Mouse (Mus musculus): ENCODE measurements around the gene Ulk3. TPM values are rescaled to one million over a fixed set of nuclear protein-coding genes. Genes with fewer than 3 reads are reported as not detected.

The Ulk3 gene
- polyA plus RNA-seq, 1 experiment: 14.0 TPM

GRCm38 (mm10) chr9:57604875-57605274 is 15.6 kb downstream of the Ulk3 start:
- TF ChIP-seq POLR2A (IDR thresholded peaks at IDR 0.05; ENCODE audit: low read depth, low read length): no peak
- no peak for TF ChIP-seq CTCF (IDR thresholded peaks at IDR 0.05; ENCODE audit: extremely low read depth, insufficient read length, insufficient replicate concordance, low read depth, low read length)
- peaks cover 11% of the 10 kb centered on the region for H3K4me1 ChIP-seq (ENCODE audit: control insufficient read depth, insufficient read depth, insufficient read length, low read length)
- H3K27me3 ChIP-seq (ENCODE audit: control insufficient read depth, insufficient read depth, low read length): peaks cover 5% of the 10 kb centered on the region
- H3K4me3 ChIP-seq (ENCODE audit: low read depth, low read length): no peak overlapping the region
- no peaks in the 10 kb centered on the region for H3K36me3 ChIP-seq (ENCODE audit: control insufficient read depth, insufficient read depth, low read length)
- no peak overlapping the region for H3K27ac ChIP-seq (ENCODE audit: insufficient read depth, low read depth, low read length)
- WGBS: 75% methylated on average over 4 of the region's 4 CpGs

DNA sequence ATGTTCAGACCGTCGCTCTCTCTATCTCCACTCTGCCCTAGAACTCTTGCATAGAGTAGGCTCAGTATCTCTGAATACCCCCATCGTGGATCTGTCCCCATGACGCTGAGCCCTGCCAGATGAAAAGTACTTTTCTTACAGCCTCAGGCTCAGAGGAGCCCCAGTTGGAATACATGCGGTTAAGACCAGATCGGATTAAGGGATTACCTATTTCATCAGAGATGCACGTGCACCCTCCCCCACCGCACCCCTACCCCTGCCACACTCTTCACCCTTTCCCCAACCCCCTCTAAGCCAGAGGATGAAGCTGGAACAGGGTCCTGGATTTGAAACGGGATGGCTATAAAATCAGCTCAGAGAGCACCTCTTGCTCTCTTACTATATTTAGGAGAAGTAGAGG is 16.3 kb downstream of the Ulk3 start:
- H3K27me3 ChIP-seq (ENCODE audit: control insufficient read depth, insufficient read depth, low read length): peaks cover 5% of the 10 kb centered on the region
- no peak overlapping the region for H3K27ac ChIP-seq (ENCODE audit: insufficient read depth, low read depth, low read length)
- H3K4me3 ChIP-seq (ENCODE audit: low read depth, low read length): no peak overlapping the region
- peaks cover 9% of the 10 kb centered on the region for H3K4me1 ChIP-seq (ENCODE audit: control insufficient read depth, insufficient read depth, insufficient read length, low read length)
- 23% methylated on average over 9 of the region's 9 CpGs for WGBS
- H3K36me3 ChIP-seq (ENCODE audit: control insufficient read depth, insufficient read depth, low read length): no peaks in the 10 kb centered on the region
- TF ChIP-seq CTCF (IDR thresholded peaks at IDR 0.05; ENCODE audit: extremely low read depth, insufficient read length, insufficient replicate concordance, low read depth, low read length): no peak
- no peak for TF ChIP-seq POLR2A (IDR thresholded peaks at IDR 0.05; ENCODE audit: low read depth, low read length)

DNA sequence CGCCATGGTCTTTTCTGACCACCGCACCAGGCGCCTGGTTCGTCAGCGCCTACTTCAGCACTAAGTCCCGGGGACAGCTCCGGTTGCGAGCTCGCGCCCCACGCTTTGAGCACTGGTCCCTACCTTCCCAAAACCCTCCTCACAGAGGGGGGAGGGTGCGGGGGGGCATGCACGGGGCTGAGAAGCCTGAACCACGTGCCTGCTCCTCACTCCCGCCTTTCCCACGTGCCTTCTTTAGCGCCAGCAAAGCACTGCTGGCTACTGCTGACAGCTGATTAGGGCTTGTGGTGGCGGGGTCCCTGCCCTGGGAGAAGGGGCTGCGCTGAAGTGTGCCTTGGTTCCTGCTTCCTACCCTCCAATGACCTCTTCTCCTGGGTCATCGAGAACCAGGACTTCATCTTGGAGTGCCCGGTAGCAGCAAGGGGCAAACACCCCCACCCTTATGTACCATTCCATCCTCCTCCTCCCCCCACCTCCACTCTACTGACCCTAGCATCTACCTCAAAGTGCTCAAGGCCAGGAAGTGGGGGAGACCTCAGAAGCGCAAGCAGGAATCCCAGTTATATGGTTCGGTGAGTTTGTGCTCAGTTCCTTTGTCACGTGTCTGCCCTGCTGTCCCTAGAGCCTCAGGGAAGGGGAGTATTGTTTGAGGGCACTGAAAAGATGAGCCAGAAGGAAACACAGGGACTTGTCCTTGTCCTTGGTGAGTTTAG is 17.0 kb downstream of the Ulk3 start, which contains the start of gene Cplx3:
TSS of gene Cplx3 (minus strand) at position 143 of the 713 bp plus-strand sequence.
- no peak within 1 kb of the TSS for H3K4me3 ChIP-seq (ENCODE audit: low read depth, low read length)
- 9% methylated on average over 24 of the region's 24 CpGs for WGBS
- H3K36me3 ChIP-seq (ENCODE audit: control insufficient read depth, insufficient read depth, low read length): no peaks in the 10 kb centered on the region
- peaks cover 5% of the 10 kb centered on the region for H3K27me3 ChIP-seq (ENCODE audit: control insufficient read depth, insufficient read depth, low read length)
- H3K27ac ChIP-seq (ENCODE audit: insufficient read depth, low read depth, low read length): no peak within 1 kb of the TSS
- TF ChIP-seq CTCF (IDR thresholded peaks at IDR 0.05; ENCODE audit: extremely low read depth, insufficient read length, insufficient replicate concordance, low read depth, low read length) (no peak), POLR2A (IDR thresholded peaks at IDR 0.05; ENCODE audit: low read depth, low read length) (no peak)
- H3K4me1 ChIP-seq (ENCODE audit: control insufficient read depth, insufficient read depth, insufficient read length, low read length): peaks cover 3% of the 10 kb centered on the region

DNA sequence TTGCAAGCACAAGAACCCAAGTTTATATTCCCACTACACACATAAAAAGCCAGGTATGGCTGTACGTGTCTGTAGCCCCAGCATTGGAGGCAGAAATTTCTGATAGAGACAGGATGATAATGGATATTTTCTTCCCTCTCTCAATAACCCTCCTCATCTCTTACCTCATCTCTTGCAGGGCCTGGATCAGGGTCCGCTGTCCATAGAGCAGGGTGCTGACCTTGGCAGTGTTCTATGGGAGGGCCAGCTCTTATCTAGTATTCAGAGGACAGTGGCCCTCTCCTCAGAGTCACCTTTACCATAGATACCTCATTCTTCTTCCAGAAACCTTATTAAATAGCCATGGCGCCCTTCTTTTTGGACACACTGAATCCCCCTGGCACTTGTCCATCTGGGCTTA is 20.6 kb downstream of the Ulk3 start:
- TF ChIP-seq CTCF (IDR thresholded peaks at IDR 0.05; ENCODE audit: extremely low read depth, insufficient read length, insufficient replicate concordance, low read depth, low read length): no peak
- no peak for TF ChIP-seq POLR2A (IDR thresholded peaks at IDR 0.05; ENCODE audit: low read depth, low read length)

DNA sequence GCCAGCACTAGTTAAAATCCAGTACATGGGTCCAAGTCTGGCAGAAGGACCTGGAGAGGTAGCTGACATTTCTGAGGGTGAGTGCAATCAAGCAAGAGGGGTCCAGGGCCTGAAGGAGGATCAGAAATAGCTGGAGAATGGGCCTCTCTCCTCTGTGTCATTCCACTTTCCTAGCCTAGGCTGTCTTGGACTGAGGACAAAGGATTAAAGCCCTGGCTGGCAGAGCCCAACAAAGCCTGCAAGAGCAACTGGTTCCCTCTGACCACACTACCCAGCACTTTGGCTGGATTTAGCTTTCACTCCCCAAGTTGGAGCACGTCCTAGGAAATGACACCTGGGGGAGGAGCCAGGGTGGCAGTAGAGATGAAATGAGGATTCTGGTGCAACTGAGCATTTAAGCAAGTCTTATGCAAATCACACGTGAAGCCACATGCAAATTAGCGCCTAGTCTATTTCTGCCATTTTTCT is 21.1 kb downstream of the Ulk3 start:
- Histone ChIP-seq H3K4me3 (ENCODE audit: low read depth, low read length) (no peak overlapping the region), H3K27me3 (ENCODE audit: control insufficient read depth, insufficient read depth, low read length) (peaks cover 5% of the 10 kb centered on the region), H3K4me1 (ENCODE audit: control insufficient read depth, insufficient read depth, insufficient read length, low read length) (peaks cover 1% of the 10 kb centered on the region; the same call in 1 of the 2 replicates), H3K27ac (ENCODE audit: insufficient read depth, low read depth, low read length) (no peak overlapping the region), H3K36me3 (ENCODE audit: control insufficient read depth, insufficient read depth, low read length) (no peaks in the 10 kb centered on the region)
- TF ChIP-seq POLR2A (IDR thresholded peaks at IDR 0.05; ENCODE audit: low read depth, low read length) (no peak), CTCF (IDR thresholded peaks at IDR 0.05; ENCODE audit: extremely low read depth, insufficient read length, insufficient replicate concordance, low read depth, low read length) (no peak)
- 54% methylated on average over 3 of the region's 3 CpGs for WGBS

More for the DNA sequence above, 20.6 kb downstream of the Ulk3 start:
- H3K27ac ChIP-seq (ENCODE audit: insufficient read depth, low read depth, low read length): no peak overlapping the region
- H3K27me3 ChIP-seq (ENCODE audit: control insufficient read depth, insufficient read depth, low read length): peaks cover 5% of the 10 kb centered on the region
- WGBS: 46% methylated on average over 3 of the region's 3 CpGs
- H3K36me3 ChIP-seq (ENCODE audit: control insufficient read depth, insufficient read depth, low read length): no peaks in the 10 kb centered on the region
- H3K4me3 ChIP-seq (ENCODE audit: low read depth, low read length): no peak overlapping the region
- H3K4me1 ChIP-seq (ENCODE audit: control insufficient read depth, insufficient read depth, insufficient read length, low read length): peaks cover 1% of the 10 kb centered on the region; the same call in 1 of the 2 replicates

DNA sequence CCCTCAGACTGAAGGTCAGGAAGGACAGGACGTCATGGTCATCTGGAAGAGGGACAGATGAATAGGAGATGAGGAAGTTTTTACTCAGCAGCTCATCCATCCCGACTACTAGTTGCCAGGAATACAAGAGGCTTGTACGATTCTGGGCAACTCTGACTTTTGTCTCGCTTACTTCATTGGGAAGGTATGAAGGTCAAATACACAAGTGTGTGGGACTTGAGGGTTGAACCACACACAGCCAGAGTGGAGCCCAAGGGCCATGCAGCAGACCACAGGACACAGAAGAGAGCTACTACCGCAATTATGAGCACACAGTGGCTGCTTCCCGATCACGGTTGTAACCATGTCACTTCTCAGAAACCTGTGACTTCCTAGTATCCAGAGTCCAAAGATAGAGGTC is 23.3 kb downstream of the Ulk3 start:
- TF ChIP-seq CTCF (IDR thresholded peaks at IDR 0.05; ENCODE audit: extremely low read depth, insufficient read length, insufficient replicate concordance, low read depth, low read length): no peak
- TF ChIP-seq POLR2A (IDR thresholded peaks at IDR 0.05; ENCODE audit: low read depth, low read length): no peak
- Histone ChIP-seq H3K4me1 (ENCODE audit: control insufficient read depth, insufficient read depth, insufficient read length, low read length) (no peaks in the 10 kb centered on the region), H3K27ac (ENCODE audit: insufficient read depth, low read depth, low read length) (no peak overlapping the region), H3K27me3 (ENCODE audit: control insufficient read depth, insufficient read depth, low read length) (no peaks in the 10 kb centered on the region), H3K36me3 (ENCODE audit: control insufficient read depth, insufficient read depth, low read length) (no peaks in the 10 kb centered on the region), H3K4me3 (ENCODE audit: low read depth, low read length) (no peak overlapping the region)
- 61% methylated on average over 7 of the region's 7 CpGs for WGBS

DNA sequence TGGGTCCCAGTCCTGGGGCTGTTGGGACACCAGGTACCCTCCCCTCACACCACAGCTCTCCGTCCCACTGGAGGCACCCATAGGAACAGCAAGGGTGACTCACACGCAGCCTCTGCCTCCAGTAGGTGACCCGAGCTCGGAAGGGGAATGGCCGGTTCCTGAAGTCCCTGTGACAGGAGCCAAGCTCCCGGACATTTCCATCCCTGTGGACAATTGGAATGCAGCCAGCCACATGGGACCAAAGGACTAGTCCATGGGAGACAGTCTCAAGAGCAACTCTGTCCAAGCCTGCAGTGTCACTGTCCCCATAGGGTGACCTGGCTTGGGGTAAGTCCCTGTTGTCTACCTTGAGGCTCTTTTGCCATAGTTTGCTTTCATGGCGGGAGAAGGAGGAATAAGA is 24.7 kb downstream of the Ulk3 start:
- Histone ChIP-seq H3K4me1 (ENCODE audit: control insufficient read depth, insufficient read depth, insufficient read length, low read length) (no peaks in the 10 kb centered on the region), H3K4me3 (ENCODE audit: low read depth, low read length) (no peak overlapping the region), H3K36me3 (ENCODE audit: control insufficient read depth, insufficient read depth, low read length) (no peaks in the 10 kb centered on the region), H3K27me3 (ENCODE audit: control insufficient read depth, insufficient read depth, low read length) (no peaks in the 10 kb centered on the region), H3K27ac (ENCODE audit: insufficient read depth, low read depth, low read length) (no peak overlapping the region)
- TF ChIP-seq POLR2A (IDR thresholded peaks at IDR 0.05; ENCODE audit: low read depth, low read length) (no peak), CTCF (IDR thresholded peaks at IDR 0.05; ENCODE audit: extremely low read depth, insufficient read length, insufficient replicate concordance, low read depth, low read length) (no peak)
- 70% methylated on average over 7 of the region's 7 CpGs for WGBS

Data from small intestine, adult 2 months (tissue).